Mouse (Mus musculus) left cerebral cortex, adult 2 months (tissue): ENCODE results near the gene B4galt5. TPM values are rescaled to one million over a fixed set of nuclear protein-coding genes. Genes with fewer than 3 reads are reported as not detected.

Experiments
- DNase-seq, 2 experiments: peaks; one replicate each; pipeline ENCODE4 v3.0.0; 2021 to 2022; ENCODE audit warnings: low spot score in 2 of 2, mixed read lengths in 1 of 2; ENCODE audit errors: extremely low spot score in 1 of 2
- H3K27ac ChIP-seq: fragments of 200-600 bp; 2 replicates; pipeline ENCODE4 v1.8.1; 2022
- H3K4me3 ChIP-seq: fragments of 200-600 bp; 2 replicates; pipeline ENCODE4 v1.8.1; 2022
- CTCF ChIP-seq: fragments of 200-600 bp; IDR thresholded peaks from 2 replicates; pipeline ENCODE4 v1.8.1; 2022; ENCODE audit warnings: antibody characterized with exemption, mild to moderate bottlenecking, moderate library complexity
- intact Hi-C: fragments of 180-260 bp; cut with DNase I; formaldehyde crosslinking; loops from one replicate; pipeline ENCODE4 v1.15.1; 2025
- total RNA-seq, 2 experiments: library from RNA; stranded (reverse); gene quantifications; 2 replicates each; pipeline ENCODE4 v1.2.3; 2021

The B4galt5 gene
- total RNA-seq, 2 experiments from 2014 or later: 49.7 to 50.2 TPM

DNA sequence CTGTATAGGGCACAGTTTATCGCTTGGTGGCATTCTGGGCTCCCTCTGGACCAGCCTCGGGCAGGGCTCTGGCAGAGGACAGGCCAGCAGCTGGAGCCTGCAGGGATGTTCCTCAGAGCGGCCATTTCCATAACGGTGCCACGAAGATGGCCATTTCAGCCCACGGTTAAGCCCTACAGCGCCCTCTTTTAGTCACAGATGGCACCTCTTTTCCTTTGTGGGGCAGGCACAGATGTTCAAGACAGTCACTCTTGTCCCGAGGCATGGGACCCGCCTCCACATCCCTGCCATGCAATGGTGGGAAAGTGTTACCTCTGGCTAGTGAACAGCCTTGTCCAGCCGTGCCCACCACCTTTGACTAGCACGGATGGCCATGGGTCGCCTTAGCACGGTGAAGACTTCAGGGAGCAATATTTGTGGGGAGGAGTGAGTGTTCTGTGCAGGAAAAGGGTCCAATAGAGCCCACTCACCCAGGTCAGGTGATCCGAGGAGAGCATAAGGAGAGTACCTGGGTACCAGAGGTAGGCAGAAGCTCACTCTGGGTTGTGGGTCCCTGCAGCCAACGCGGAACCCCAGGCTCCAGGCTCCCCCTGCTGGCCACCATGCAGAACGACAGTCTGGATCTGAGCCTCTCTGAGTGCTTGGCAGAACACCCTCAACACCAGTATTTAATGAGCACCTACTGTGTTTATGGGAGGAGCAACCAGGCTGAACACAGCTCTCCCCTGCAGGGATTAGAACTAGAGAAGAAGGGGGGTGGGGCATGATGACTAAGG, 70.0 kb downstream of the B4galt5 start:
- no peak overlapping the region for H3K4me3 ChIP-seq
- TF ChIP-seq CTCF: peak; percentile 87
- no peak overlapping the region for H3K27ac ChIP-seq
- peak; percentile 63 to 76 for DNase-seq
- intact Hi-C loops: loop anchor here (1.0 kb wide), 1 partner anchor 57 kb away; no protein-coding TSS in a partner anchor

DNA sequence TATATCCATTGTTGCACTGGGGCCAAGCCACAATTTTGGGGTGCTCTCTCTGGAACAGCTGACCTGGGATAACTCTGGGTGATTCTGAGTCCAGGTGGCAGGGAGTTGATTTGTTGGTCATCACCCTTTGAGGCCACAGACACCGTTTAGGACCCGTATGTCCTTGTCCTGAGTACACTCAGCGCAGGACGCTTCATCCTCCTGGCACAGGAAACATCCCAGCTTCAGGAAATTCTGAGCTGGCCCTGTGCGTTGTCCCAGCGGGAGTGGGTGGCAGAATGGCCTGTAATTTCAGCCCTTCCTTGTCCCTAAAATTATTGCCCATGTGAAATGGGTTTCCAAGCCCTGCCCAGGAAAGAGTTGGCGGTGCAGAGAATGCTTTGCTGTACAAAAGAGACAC, 71.0 kb downstream of the B4galt5 start:
- TF ChIP-seq CTCF: no peak
- DNase-seq: peak; percentile 4 to 7
- H3K27ac ChIP-seq: no peak overlapping the region
- intact Hi-C loops: no loop called here
- no peak overlapping the region for H3K4me3 ChIP-seq

DNA sequence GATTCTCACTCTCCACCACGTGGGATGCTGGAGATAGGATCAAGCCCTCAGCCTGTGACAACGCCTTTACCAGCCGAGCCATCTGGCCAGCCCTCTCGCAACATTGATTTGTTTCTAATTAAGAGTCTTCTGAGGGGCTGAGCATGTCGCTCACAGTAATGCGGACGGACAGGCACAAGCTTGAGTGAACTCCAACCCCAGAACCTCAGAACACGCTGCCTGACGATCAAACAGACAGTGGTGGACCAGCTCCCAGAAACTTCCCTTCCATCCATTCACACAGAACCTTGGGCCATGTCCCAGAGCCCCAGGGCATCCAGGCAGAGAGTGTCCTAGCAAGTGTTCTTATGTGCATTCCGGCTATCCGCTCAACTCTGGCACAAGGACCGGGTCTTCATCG, 72.0 kb downstream of the B4galt5 start:
- no peak for TF ChIP-seq CTCF
- DNase-seq: peak; percentile 5 to 6
- intact Hi-C loops: no loop called here
- Histone ChIP-seq H3K27ac (no peak overlapping the region), H3K4me3 (no peak overlapping the region)

DNA sequence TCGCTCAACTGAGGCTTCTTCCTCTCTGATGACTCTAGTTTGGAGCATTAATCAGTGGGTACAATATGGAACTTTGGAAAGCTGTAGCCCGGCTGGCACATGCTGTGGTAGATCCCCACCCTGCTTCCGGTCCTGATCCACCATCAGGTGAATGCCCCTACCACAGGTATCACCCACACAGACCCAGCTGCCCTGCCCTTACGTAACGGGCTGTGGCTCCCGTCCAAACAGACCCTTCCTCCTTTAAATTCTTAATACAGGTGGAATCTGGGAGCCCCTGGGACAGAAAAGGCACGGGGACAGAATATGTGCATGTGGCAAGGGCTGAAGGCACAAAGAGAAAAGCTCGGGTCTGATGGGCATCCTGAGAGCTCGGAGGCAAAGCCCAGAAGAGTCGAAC, 73.1 kb downstream of the B4galt5 start:
- peak; percentile 5 to 7 for DNase-seq
- TF ChIP-seq CTCF: no peak
- no peak overlapping the region for H3K27ac ChIP-seq
- H3K4me3 ChIP-seq: no peak overlapping the region
- intact Hi-C loops: no loop called here

DNA sequence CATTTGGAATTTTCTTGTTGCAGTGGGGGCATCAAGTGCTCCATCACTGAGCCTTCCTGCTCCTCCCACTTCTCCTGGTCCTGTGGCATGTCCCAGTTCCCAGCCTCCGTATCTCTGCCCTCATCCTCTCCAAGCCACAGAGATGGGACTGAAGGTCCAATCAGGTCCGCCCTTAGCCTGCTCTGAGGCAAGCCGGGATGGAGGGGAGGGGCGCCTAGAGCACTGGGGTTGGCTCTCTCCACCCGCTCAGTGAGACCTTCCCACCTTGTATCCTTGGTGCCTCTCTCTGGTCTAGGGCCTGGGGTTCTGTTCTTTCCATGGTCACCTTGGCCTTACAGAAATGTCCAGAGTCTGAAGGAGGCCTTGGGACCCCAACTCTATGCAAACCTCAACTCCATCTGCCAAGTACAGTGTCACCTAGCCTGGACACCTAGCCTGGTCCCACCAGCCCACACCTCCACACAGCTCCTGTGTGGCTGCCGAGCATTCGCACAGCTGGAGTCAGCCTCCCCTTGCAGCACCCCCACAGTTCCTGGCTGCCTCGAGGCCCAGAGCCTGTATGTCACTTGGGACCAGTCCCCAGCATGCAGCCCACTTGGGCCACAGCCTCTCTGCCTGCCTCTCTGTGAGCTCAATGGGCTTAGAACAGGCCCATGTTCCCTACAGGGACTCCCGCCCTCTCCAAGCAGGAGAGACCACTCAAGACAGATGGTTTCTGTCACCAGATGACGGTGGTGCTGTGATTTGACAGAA, 74.1 kb downstream of the B4galt5 start:
- peak; percentile 5 to 7 for DNase-seq
- Histone ChIP-seq H3K4me3 (no peak overlapping the region), H3K27ac (no peak overlapping the region)
- no peak for TF ChIP-seq CTCF
- intact Hi-C loops: no loop called here

DNA sequence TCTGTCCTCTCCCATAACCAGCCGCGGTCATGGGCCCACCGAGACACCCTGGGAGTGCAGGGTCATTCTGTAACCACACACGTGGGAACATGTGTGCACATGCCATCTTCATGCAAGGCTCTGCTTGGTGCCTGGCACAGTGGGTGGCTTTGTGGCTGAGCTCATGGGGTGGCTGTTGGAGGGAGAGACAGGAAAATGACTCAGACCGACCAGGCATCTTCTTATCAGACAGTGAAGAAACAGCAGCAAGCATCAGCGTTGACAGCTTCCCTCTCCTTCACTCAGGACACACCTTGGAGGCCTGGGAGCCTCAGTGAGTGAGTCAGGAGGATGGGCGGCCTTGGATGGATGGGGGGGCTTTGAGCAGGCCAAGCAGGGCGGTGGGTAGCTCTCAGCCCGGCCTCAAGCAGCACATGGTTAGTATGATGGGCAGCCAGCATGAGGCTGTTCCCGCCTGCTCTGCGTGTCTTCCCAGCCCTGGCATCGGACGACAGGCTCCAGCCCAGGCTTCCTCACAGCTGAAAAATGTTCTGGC, 75.7 kb downstream of the B4galt5 start:
- no peak overlapping the region for H3K4me3 ChIP-seq
- DNase-seq: peak; percentile 7 to 8
- intact Hi-C loops: no loop called here
- H3K27ac ChIP-seq: no peak overlapping the region
- TF ChIP-seq CTCF: no peak

DNA sequence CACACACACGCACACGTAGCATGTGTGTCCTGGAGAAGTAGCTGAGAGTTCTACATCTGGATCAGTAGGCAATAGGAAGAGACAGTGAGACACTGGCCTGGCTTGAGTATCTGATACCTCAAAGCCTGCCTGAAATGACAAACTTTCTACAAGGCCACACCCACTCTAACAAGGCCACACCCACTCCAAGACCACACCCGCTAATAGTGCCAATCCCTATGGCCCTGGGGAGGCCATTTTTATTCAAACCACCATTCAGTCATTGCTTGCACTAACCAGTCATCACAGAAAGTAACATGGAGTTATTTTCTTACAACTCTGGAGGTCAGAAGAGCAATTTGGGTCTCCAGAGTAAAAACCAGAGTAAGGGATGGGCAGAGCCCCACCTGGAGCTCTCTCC, 76.3 kb downstream of the B4galt5 start:
- H3K4me3 ChIP-seq: no peak overlapping the region
- no peak overlapping the region for H3K27ac ChIP-seq
- no peak for DNase-seq
- intact Hi-C loops: no loop called here
- TF ChIP-seq CTCF: no peak

DNA sequence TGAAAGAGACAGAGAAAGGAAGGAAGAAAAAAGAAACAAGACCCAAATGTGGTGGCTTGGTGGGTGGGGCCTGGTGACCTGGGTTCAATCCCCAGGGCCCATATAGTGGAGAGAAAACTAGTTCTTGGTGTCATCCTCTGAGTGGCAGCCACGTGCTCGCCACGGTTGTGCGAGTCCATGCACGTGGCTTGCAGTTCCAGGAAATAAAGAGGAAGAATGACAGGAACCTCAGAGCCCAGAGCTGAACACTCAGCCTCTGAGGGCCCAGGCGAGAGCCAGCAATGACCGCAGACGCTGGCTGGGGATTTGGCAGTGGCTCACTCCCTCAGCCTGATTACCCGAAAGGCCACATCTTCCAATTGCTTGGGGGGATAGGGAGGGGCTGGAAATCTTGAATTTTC, 77.9 kb downstream of the B4galt5 start:
- H3K27ac ChIP-seq: no peak overlapping the region
- DNase-seq: peak; percentile 4 to 5
- no peak overlapping the region for H3K4me3 ChIP-seq
- TF ChIP-seq CTCF: no peak
- intact Hi-C loops: no loop called here

DNA sequence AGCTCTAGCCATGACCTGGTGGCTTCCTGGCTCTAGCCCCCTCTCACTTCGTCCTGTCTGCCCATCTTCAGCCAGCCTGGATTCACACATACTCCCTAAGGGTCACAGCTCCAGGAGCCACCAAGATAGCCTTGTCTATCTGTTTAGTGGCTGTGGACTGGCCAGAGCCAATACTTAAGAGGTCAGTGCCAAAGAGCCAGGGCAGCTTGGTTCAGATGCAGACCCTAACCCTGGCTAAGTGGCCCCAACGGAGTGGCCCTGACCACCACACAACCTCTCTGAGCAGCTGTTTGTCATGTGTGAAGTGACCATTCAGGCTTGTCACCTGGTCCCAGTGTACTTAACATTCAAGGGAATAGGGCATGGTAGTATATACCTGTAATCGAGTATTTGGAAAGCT, 78.5 kb downstream of the B4galt5 start:
- Histone ChIP-seq H3K4me3 (no peak overlapping the region), H3K27ac (no peak overlapping the region)
- TF ChIP-seq CTCF: no peak
- intact Hi-C loops: no loop called here
- DNase-seq: no peak

DNA sequence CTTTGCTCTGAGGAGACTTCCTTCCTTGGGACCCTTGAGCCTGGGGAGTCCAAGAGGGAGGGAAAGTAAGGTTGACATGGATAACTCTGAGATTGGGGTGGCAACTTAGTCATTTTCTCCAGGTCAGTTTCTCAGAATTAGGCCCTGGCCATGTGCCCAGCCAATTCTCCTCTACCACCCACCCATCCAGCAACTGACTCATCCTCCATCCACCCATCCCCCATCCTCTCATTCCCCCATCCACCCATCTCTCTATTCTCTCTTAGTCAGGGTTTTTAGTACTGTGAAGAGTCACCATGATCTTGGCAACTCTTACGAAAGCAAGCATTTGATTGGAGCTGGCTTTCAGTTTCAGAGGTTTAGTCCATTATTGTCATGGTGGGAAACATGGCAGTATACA, 80.3 kb downstream of the B4galt5 start:
- intact Hi-C loops: no loop called here
- Histone ChIP-seq H3K4me3 (no peak overlapping the region), H3K27ac (no peak overlapping the region)
- no peak for TF ChIP-seq CTCF
- peak; percentile 4 for DNase-seq

DNA sequence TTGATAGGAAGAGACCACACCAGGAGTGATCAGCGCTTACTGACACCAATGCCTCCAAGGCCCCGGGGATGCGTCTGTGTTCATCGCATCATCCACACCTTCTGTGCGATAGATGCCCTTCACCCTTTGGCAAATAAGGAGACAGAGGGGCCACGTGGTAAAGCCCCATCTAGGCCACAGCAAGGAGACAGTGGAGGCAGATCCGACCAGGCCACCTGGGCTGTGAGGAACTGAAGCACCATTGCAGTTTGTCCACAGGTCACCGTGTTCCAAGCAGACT, 80.6 kb downstream of the B4galt5 start:
- intact Hi-C loops: no loop called here
- Histone ChIP-seq H3K27ac (no peak overlapping the region), H3K4me3 (no peak overlapping the region)
- TF ChIP-seq CTCF: no peak
- peak in 1 of 2 experiments; percentile 6 for DNase-seq

DNA sequence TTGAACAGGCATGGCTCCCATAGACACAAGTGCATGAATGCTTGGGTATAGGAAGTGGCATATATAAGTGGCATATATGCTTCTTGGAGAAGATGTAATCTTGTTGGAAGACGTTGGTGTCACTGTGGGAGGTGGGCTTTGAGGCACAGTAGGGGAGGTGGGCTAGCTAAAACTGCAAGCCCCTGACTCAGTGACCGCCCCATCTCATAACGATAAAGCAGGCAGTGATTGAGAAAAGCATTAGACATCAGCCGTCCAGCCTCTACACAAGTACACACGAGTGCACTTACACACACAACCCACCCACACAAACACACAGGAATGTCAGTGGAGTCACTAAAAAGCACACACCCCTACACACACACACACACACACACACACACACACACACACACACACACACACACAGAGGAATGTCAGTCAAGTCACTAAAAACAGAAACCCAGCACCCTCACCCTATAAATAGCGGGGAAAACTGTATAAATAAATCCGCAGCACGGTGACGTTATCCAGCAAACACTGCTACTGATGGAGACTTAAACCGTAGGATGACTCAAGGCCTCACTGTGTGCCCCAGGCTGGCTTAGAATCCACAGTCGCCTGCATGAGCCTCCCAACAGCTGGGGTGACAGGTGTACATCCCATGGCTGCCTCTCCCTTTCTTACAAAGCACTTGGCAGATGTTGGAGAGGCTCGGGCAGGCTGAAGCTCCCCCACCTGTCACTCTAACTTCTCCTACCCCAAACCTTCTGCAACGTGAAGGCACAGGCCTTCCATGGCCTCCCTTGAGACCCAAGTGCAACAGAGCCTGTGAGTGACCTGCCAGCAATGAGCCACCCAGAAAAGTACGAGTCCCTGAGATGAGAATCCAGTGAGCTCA, 81.2 kb downstream of the B4galt5 start:
- peak; percentile 13 to 23 for DNase-seq
- H3K27ac ChIP-seq: no peak overlapping the region
- TF ChIP-seq CTCF: no peak
- H3K4me3 ChIP-seq: no peak overlapping the region
- intact Hi-C loops: no loop called here
